In the genomic region with DNA sequence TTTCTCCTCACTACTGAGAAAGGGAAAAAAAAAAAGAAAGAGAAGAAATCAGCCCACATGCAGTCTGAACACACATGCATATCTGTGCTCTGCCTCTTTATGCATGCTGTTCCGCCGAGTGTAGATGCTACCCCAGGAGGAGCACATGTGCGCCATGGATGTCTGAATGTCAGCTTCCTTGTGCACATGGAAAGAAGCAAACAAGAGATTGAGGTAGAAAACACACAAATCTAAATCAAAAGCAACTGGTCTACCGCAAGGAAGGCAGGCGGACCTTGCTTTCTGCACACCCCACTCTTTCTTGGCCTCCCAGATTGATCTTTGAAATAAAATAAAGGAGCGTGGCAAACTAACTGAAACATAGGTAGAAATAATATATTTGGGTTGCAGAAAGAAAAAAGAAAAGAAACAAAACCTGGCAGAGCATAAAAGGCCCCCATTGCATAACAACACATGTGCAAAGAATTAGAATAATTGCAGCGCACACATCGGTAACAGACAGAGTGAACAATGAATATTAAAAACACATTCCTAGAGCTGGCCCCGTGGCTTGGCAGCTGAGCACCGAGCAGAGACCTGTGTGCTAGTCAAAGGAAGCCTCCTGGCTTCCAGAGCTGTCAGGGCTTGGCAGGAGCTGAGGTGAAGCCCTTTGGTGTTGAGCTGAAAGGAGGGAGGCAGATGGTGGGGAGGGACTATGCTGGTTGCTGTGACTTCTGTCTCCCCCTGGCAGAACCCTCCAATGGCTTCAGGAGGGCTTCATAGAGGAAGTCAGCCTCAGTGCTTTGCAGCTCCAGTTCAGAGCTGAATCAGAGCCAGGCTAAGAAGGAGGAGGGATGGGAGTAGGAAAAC, we compare ENCODE assay signal across 8 mouse cellular contexts.
DNase-seq lines count a peak whose midpoint lies in the region; ATAC-seq lines count a peak whose summit lies in the region.

No protein-coding gene starts in this region.

- ATAC-seq in forebrain, embryonic 12.5 days (ENCODE audit: low FRiP score) = peak; percentile 81
- peak; percentile 93 for ATAC-seq in midbrain, embryonic 13.5 days

- no peaks in the 10 kb centered on the region for H3K27me3 ChIP-seq in forebrain, embryonic 12.5 days
- H3K27me3 ChIP-seq in midbrain, embryonic 13.5 days = no peaks in the 10 kb centered on the region

- no peak overlapping the region for H3K4me3 ChIP-seq in forebrain, embryonic 12.5 days (replicated peaks)
- no peak overlapping the region for H3K4me3 ChIP-seq in midbrain, embryonic 13.5 days (replicated peaks)

- peak; percentile 4 for DNase-seq in kidney, postnatal 14 days
- DNase-seq in kidney, postnatal 36 days = no peak
- peak; percentile 51 to 63 for DNase-seq in layer of hippocampus, postnatal 10 days (ENCODE audit: low spot score in 2 of 2)
- no peak for DNase-seq in thymus, postnatal 10 days (ENCODE audit: low spot score in 2 of 2)
- no peak for DNase-seq in urinary bladder, postnatal 36 days (ENCODE audit: low spot score in 2 of 2)
- no peak for DNase-seq in thymus, postnatal 0 days (ENCODE audit: low spot score)

- 48% methylated on average over 10 of the region's 10 CpGs for WGBS in forebrain, embryonic 12.5 days
- 38% methylated on average over 10 of the region's 10 CpGs for WGBS in midbrain, embryonic 13.5 days

- H3K9ac ChIP-seq in forebrain, embryonic 12.5 days = no peak overlapping the region
- no peak overlapping the region for H3K9ac ChIP-seq in midbrain, embryonic 13.5 days (replicated peaks)

- peak overlapping the region; percentile 51 for H3K27ac ChIP-seq in forebrain, embryonic 12.5 days
- peak overlapping the region; percentile 75 for H3K27ac ChIP-seq in midbrain, embryonic 13.5 days

- H3K4me2 ChIP-seq in forebrain, embryonic 12.5 days = no peak overlapping the region
- H3K4me2 ChIP-seq in midbrain, embryonic 13.5 days (replicated peaks) = no peak overlapping the region

- H3K4me1 ChIP-seq in forebrain, embryonic 12.5 days = peaks cover 25% of the 10 kb centered on the region
- H3K4me1 ChIP-seq in midbrain, embryonic 13.5 days (replicated peaks) = peaks cover 26% of the 10 kb centered on the region

- no peaks in the 10 kb centered on the region for H3K9me3 ChIP-seq in forebrain, embryonic 12.5 days
- no peaks in the 10 kb centered on the region for H3K9me3 ChIP-seq in midbrain, embryonic 13.5 days

- no peaks in the 10 kb centered on the region for H3K36me3 ChIP-seq in forebrain, embryonic 12.5 days (replicated peaks)
- H3K36me3 ChIP-seq in midbrain, embryonic 13.5 days = no peaks in the 10 kb centered on the region

Comparison
In these comparisons a context has a peak if more than half of its experiments do, and no peak if none do; other contexts are left out.
1. DNase-seq: peak in kidney, postnatal 14 days (single experiment) and layer of hippocampus, postnatal 10 days (2 of 2); none in kidney, postnatal 36 days (0 of 2), thymus, postnatal 10 days (0 of 2), urinary bladder, postnatal 36 days (0 of 2) and thymus, postnatal 0 days (single experiment).